ENCODE assay signal across 8 mouse cellular contexts in the genomic region with DNA sequence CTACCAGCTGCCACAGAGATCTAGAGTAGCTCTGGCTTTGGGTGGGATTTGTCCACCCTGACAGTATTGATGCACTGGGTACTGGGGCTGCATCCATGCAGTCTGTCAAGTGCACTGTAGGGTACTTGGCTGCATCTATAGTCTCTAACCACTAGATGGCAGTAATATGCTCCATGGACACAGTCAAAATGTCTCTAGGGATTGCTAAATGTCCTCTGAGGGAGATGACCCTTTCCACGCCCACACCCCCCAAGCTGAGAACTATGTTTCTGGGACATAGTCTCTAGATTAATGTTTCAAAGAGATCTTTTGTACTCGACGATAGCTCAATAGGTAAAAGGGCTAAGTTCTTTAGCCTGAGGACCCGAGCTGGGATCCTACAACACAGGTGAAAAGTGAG. TPM values are rescaled to one million over a fixed set of nuclear protein-coding genes. Genes with fewer than 3 reads are reported as not detected.
DNase-seq lines count a peak whose midpoint lies in the region; ATAC-seq and TF ChIP-seq lines count a peak whose summit lies in the region.

No protein-coding gene starts in this region.

- peaks cover 6% of the 10 kb centered on the region; the same call in 1 of the 2 replicates for H3K9me3 ChIP-seq in kidney, embryonic 14.5 days (ENCODE audit: control insufficient read depth, low read length)
- H3K9me3 ChIP-seq in G1E (replicated peaks), result no peaks in the 10 kb centered on the region
- H3K9me3 ChIP-seq in lung, postnatal 0 days (ENCODE audit: low read length), result no peaks in the 10 kb centered on the region

- no peaks in the 10 kb centered on the region for H3K36me3 ChIP-seq in kidney, embryonic 14.5 days (ENCODE audit: control insufficient read depth, insufficient read depth, low read length)
- H3K36me3 ChIP-seq in G1E (replicated peaks), result no peaks in the 10 kb centered on the region
- H3K36me3 ChIP-seq in lung, postnatal 0 days (ENCODE audit: insufficient read depth, low read length), result no peaks in the 10 kb centered on the region

- peak; percentile 64 for TF ChIP-seq CTCF in G1E (IDR thresholded peaks at IDR 0.05; ENCODE audit: low read depth, low read length)
- TF ChIP-seq CTCF in lung, postnatal 0 days (IDR thresholded peaks at IDR 0.05), result peak; percentile 79

- no peak for ATAC-seq in kidney, embryonic 14.5 days (ENCODE audit: low FRiP score, low TSS enrichment)
- ATAC-seq in G1E (ENCODE audit: extremely low read depth, insufficient number of reproducible peaks, low FRiP score, poor library complexity, severe bottlenecking), result no peak
- peak; percentile 30; the same call in 1 of the 2 replicates for ATAC-seq in lung, postnatal 0 days

- no peak for TF ChIP-seq EP300 in lung, postnatal 0 days (IDR thresholded peaks at IDR 0.05)

- no peak overlapping the region for H3K4me3 ChIP-seq in kidney, embryonic 14.5 days (ENCODE audit: low read length)
- no peak overlapping the region for H3K4me3 ChIP-seq in G1E (ENCODE audit: low read depth, low read length)
- H3K4me3 ChIP-seq in lung, postnatal 0 days (ENCODE audit: low read depth, low read length), result no peak overlapping the region

- no peaks in the 10 kb centered on the region for H3K4me1 ChIP-seq in kidney, embryonic 14.5 days (ENCODE audit: control insufficient read depth, insufficient read depth, low read length)
- no peaks in the 10 kb centered on the region for H3K4me1 ChIP-seq in G1E (ENCODE audit: insufficient read depth, low read depth, low read length)
- H3K4me1 ChIP-seq in lung, postnatal 0 days (ENCODE audit: insufficient read depth, low read depth, low read length), result no peaks in the 10 kb centered on the region

- DNase-seq in kidney, adult 11 months, result peak; percentile 6
- DNase-seq in G1E (ENCODE audit: low spot score), result peak; percentile 14
- peak; percentile 71 for DNase-seq in embryo, embryonic 10.5 days (ENCODE audit: low spot score)
- DNase-seq in lung, postnatal 0 days (ENCODE audit: low spot score), result peak; percentile 84
- DNase-seq in frontal cortex, postnatal 14 days (ENCODE audit: low spot score in 2 of 2), result no peak
- no peak for DNase-seq in adrenal gland, adult 8-10 months
- no peak for DNase-seq in frontal cortex, postnatal 25 days (ENCODE audit: low spot score in 2 of 2)

- WGBS in kidney, embryonic 14.5 days, result 33% methylated on average over 4 of the region's 4 CpGs
- WGBS in lung, postnatal 0 days, result 24% methylated on average over 4 of the region's 4 CpGs

- no peak overlapping the region for H3K27ac ChIP-seq in kidney, embryonic 14.5 days (ENCODE audit: low read depth, low read length)
- no peak overlapping the region for H3K27ac ChIP-seq in lung, postnatal 0 days (ENCODE audit: low read length)

- no peak overlapping the region for H3K9ac ChIP-seq in kidney, embryonic 14.5 days (ENCODE audit: low read depth, low read length)
- H3K9ac ChIP-seq in lung, postnatal 0 days (replicated peaks; ENCODE audit: low read depth), result no peak overlapping the region

- H3K4me2 ChIP-seq in kidney, embryonic 14.5 days (replicated peaks; ENCODE audit: low read depth, low read length), result no peak overlapping the region
- no peak overlapping the region for H3K4me2 ChIP-seq in lung, postnatal 0 days (replicated peaks; ENCODE audit: low read depth, low read length)

- no peaks in the 10 kb centered on the region for H3K27me3 ChIP-seq in kidney, embryonic 14.5 days (ENCODE audit: control insufficient read depth, insufficient read depth, low read length)
- H3K27me3 ChIP-seq in G1E (ENCODE audit: insufficient read depth, low read length), result no peaks in the 10 kb centered on the region
- H3K27me3 ChIP-seq in lung, postnatal 0 days (replicated peaks; ENCODE audit: insufficient read depth, low read length), result no peaks in the 10 kb centered on the region

RNA-seq across cellular contexts. Expression of a gene that starts 42.8 kb away (rescaled TPM):
- polyA plus RNA-seq in kidney, embryonic 14.5 days (2014; fragmentation: Nextera tagmentation; extraction: Ambion mirVana), result 2.4 and 2.8 TPM in 2 replicates
- total RNA-seq in G1E (2014; fragmentation: Nextera tagmentation), result not detected in 2 replicates
- total RNA-seq in G1E (2017), result under 0.01 and 0.05 TPM in 2 replicates
- not detected in 2 replicates for polyA plus RNA-seq in G1E (2012)
- 28.4 and 29.4 TPM in 2 replicates for polyA plus RNA-seq in lung, postnatal 0 days (2015; fragmentation: Nextera tagmentation; extraction: Ambion mirVana)
- 1 to 10 TPM; 4.2 to 9.7 (median 5.4) TPM for total RNA-seq in adrenal gland, adult 8-10 months (2022)

Comparison
In these comparisons a context has a peak if more than half of its experiments do, and no peak if none do; other contexts are left out.
1. DNase-seq: peak in kidney, adult 11 months (single experiment), G1E (single experiment), embryo, embryonic 10.5 days (single experiment) and lung, postnatal 0 days (single experiment); none in frontal cortex, postnatal 14 days (0 of 2), adrenal gland, adult 8-10 months (single experiment) and frontal cortex, postnatal 25 days (0 of 2).